Mouse (Mus musculus): ENCODE data around the gene Tbc1d14.

DNA sequence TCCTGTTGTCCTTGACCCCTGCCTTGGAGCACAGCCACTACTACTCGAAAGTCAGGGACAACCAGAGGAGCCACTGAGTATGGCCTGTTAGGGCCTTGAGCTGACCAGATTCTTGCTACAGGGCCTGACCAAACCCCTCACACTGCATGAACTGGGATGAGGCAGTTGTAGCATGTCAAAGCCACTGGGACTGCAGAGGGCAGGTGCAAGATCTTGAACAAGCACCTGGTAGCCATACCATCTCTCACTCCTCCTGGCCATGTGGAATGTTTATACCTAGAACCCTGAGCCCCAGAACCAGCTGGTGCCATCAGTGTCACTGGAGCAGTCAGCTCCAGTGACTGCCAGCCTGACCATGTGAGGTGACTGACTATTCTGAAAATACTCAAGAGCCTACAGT lies 5.8 kb upstream of the Tbc1d14 start:
- TF ChIP-seq POLR2A (IDR thresholded peaks at IDR 0.05; ENCODE audit: insufficient read depth, low read depth, low read length), result no peak
- no peak for TF ChIP-seq CTCF (IDR thresholded peaks at IDR 0.05; ENCODE audit: insufficient read depth, low read depth, low read length)

Data from olfactory bulb, adult 2 months (tissue).